Mouse (Mus musculus) spleen, embryonic (tissue): ENCODE results near the gene Ints14.

Source experiments
- CTCF ChIA-PET: fragments of 350-600 bp; sonication (Branson Sonifier 250); formaldehyde crosslinking; loops from one replicate; lab custom pipeline; 2022; lab: Charles Lee

Gene Ints14

GRCm38 (mm10) chr9:65017896-65018295 lies 57.2 kb downstream of the Ints14 start:
- CTCF ChIA-PET = no interaction called here

GRCm38 (mm10) chr9:65018588-65019121 lies 58.0 kb downstream of the Ints14 start:
- CTCF ChIA-PET = no interaction called here

GRCm38 (mm10) chr9:65019146-65019545 lies 58.4 kb downstream of the Ints14 start:
- CTCF ChIA-PET = no interaction called here

- CTCF ChIA-PET = no interaction called here
Observed at GRCm38 (mm10) chr9:65020128-65020527, 59.4 kb downstream of the Ints14 start.

GRCm38 (mm10) chr9:65020991-65021886 lies 60.5 kb downstream of the Ints14 start, which contains the start of gene Hacd3:
Gene Hacd3, minus strand, starts transcription at chr9:65021693.
- CTCF ChIA-PET = interaction anchor here (0.6 to 0.7 kb wide), 2 partner anchors 209 to 341 kb away, joined by 3 to 4 read pairs; no protein-coding TSS in a partner anchor

GRCm38 (mm10) chr9:65021887-65022579 lies 61.3 kb downstream of the Ints14 start:
- CTCF ChIA-PET = no interaction called here

- CTCF ChIA-PET = no interaction called here
Observed at GRCm38 (mm10) chr9:65022580-65023135, 62.0 kb downstream of the Ints14 start.

GRCm38 (mm10) chr9:65023447-65023846 lies 62.7 kb downstream of the Ints14 start:
- CTCF ChIA-PET = no interaction called here

GRCm38 (mm10) chr9:65027241-65027640 lies 66.5 kb downstream of the Ints14 start:
- CTCF ChIA-PET = no interaction called here

GRCm38 (mm10) chr9:65028313-65028712 lies 67.6 kb downstream of the Ints14 start:
- CTCF ChIA-PET = no interaction called here

- CTCF ChIA-PET = interaction anchor here (0.6 to 0.7 kb wide), 2 partner anchors 28 to 56 kb away, joined by 3 to 4 read pairs; no protein-coding TSS in a partner anchor
Observed at GRCm38 (mm10) chr9:65031355-65031754, 70.7 kb downstream of the Ints14 start.

- CTCF ChIA-PET = interaction anchor here (0.7 kb wide), 1 partner anchor 29 kb away, joined by 4 read pairs; no protein-coding TSS in a partner anchor
Observed at GRCm38 (mm10) chr9:65031894-65032268, 71.2 kb downstream of the Ints14 start.

- CTCF ChIA-PET = interaction anchor here (0.8 to 0.9 kb wide), 2 partner anchors 124 to 248 kb away, joined by 3 read pairs; no protein-coding TSS in a partner anchor
Observed at GRCm38 (mm10) chr9:65032269-65033108, 71.8 kb downstream of the Ints14 start, which contains the start of gene Dpp8. Gene Dpp8, plus strand, starts transcription at chr9:65032414.

GRCm38 (mm10) chr9:65036456-65036855 lies 75.8 kb downstream of the Ints14 start:
- CTCF ChIA-PET = no interaction called here
